In the genomic region with DNA sequence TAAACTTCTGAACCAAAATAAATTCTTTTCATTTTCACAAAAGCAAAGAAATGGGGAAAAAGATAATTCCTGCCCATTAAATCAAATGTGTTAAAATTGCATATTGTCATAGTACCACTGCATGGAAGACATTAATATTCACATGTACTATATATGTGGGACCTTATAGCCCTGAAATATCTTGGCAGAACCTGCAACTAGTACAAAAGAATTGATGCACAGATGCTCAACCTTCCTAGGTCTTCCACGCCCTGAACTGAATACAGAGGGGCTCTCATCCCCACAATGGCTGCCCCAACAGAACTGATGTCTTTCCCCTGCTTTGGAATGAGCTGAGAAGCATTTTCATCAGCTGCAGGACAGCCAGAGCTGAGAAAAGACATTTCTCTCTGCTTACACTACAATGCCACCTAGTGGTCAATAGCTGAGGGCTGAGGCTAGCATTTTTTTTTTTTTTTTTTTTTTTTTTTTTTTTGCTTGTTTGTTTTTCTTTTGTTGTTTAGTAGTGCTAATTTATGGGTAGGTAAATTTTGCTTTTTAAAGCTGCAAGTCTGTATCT, we compare ENCODE assay signal across 8 mouse cellular contexts.
A peak's percentile ranks its signal among the peaks of the same experiment; 100 is the strongest.
DNase-seq lines count a peak whose midpoint lies in the region; ATAC-seq and TF ChIP-seq lines count a peak whose summit lies in the region.

No protein-coding gene starts in this region.

- no peaks in the 10 kb centered on the region for H3K36me3 ChIP-seq in testis, adult 2 months (ENCODE audit: control insufficient read depth, insufficient read depth, low read length)
- H3K36me3 ChIP-seq in forebrain, embryonic 15.5 days: no peaks in the 10 kb centered on the region

- 0 out of 2 replicates have a peak, but pooled peaks have one; percentile 74 for ATAC-seq in cerebellum, adult (ENCODE audit: insufficient number of reproducible peaks, low FRiP score, low TSS enrichment)
- peak; percentile 69 for ATAC-seq in forebrain, embryonic 15.5 days (replicated peaks)

- H3K27me3 ChIP-seq in testis, adult 2 months (ENCODE audit: control insufficient read depth, insufficient read depth, low read length): no peaks in the 10 kb centered on the region
- no peaks in the 10 kb centered on the region for H3K27me3 ChIP-seq in forebrain, embryonic 15.5 days

- TF ChIP-seq POLR2A in testis, adult 2 months (IDR thresholded peaks at IDR 0.05; ENCODE audit: control insufficient read depth, low read depth, low read length): no peak

- H3K9me3 ChIP-seq in forebrain, embryonic 15.5 days: no peaks in the 10 kb centered on the region

- H3K27ac ChIP-seq in testis, adult 2 months (ENCODE audit: control insufficient read depth, insufficient read depth, low read depth, low read length): no peak overlapping the region
- no peak overlapping the region for H3K27ac ChIP-seq in forebrain, embryonic 15.5 days (replicated peaks)

- no peak overlapping the region for H3K4me3 ChIP-seq in testis, adult 2 months (ENCODE audit: control insufficient read depth, low read depth, low read length)
- no peak overlapping the region for H3K4me3 ChIP-seq in forebrain, embryonic 15.5 days

- no peaks in the 10 kb centered on the region for H3K4me1 ChIP-seq in testis, adult 2 months (ENCODE audit: control insufficient read depth, insufficient read depth, low read length)
- no peaks in the 10 kb centered on the region for H3K4me1 ChIP-seq in forebrain, embryonic 15.5 days

- DNase-seq in cerebellum, adult 11 months: no peak
- no peak for DNase-seq in testis, postnatal 10 days (ENCODE audit: low spot score)
- DNase-seq in layer of hippocampus, postnatal 14 days (ENCODE audit: low spot score in 2 of 2): peak; percentile 15 to 57
- peak; percentile 19 for DNase-seq in neural tube, embryonic 10.5 days (ENCODE audit: extremely low spot score, low spot score)
- no peak for DNase-seq in testis, postnatal 14 days (ENCODE audit: low spot score)

- TF ChIP-seq CTCF in testis, adult 2 months (IDR thresholded peaks at IDR 0.05; ENCODE audit: control insufficient read depth, insufficient read depth, insufficient replicate concordance, low read depth, low read length): peak; percentile 15; the same call in 1 of the 2 replicates

- 15% methylated on average over 1 of the region's 1 CpGs for WGBS in forebrain, embryonic 15.5 days

- no peak overlapping the region for H3K4me2 ChIP-seq in forebrain, embryonic 15.5 days (replicated peaks)

- no peak overlapping the region for H3K9ac ChIP-seq in forebrain, embryonic 15.5 days (replicated peaks)

Comparison
In these comparisons a context has a peak if more than half of its experiments do, and no peak if none do; other contexts are left out.
1. DNase-seq: peak in layer of hippocampus, postnatal 14 days (2 of 2) and neural tube, embryonic 10.5 days (single experiment); none in cerebellum, adult 11 months (single experiment), testis, postnatal 10 days (single experiment) and testis, postnatal 14 days (single experiment).